Mouse (Mus musculus): ENCODE measurements around the gene Slc25a38.

Gene Slc25a38

GRCm38 (mm10) chr9:120135454-120135853 lies 25.3 kb downstream of the Slc25a38 start:
- no peak for DNase-seq (ENCODE audit: extremely low spot score, low read depth, low spot score)

DNA sequence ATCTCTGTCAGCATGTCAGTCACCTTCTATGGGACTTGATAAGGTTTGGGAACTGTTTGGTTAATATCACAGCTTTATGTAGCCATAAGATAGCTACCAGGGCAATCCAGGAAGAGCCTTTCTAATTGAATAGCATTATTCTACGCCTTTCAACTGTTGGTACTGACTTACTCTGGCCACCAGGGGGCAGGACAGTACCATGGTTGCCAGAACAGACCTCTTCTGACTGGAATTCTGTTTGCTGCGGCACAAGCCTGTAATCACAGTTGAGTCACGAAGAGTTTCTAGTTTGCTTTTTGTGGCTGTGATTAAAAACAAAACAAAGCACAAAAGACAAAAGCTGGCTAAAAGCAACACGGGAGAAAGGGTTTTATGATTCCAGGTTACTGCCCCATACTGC lies 30.5 kb downstream of the Slc25a38 start:
- peak; percentile 49 for DNase-seq (ENCODE audit: extremely low spot score, low read depth, low spot score)

GRCm38 (mm10) chr9:120144474-120144873 lies 34.3 kb downstream of the Slc25a38 start:
- DNase-seq (ENCODE audit: extremely low spot score, low read depth, low spot score) = no peak

- no peak for DNase-seq (ENCODE audit: extremely low spot score, low read depth, low spot score)
Measured at GRCm38 (mm10) chr9:120149222-120149828, 39.2 kb downstream of the Slc25a38 start, which contains the start of gene Mobp. Mobp (plus strand) TSS chr9:120149707.

DNA sequence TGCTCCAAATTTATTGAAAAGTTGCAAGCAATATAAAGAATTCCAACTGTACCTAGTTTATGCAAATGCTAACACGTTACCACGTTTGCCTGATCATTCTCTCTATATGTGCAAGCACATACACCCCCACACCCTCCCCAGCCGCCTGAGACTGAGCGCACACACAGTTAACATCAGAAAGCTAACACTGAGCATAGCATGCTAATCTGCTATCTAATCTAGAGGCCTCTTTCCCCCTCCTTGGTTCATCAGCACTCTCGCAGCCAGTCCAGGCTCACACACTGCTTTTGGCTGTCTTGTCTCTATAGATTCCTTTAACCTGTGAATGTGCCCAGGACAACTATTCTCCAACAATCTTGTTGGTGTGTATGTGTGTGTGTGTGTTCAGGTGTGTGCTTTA lies 41.0 kb downstream of the Slc25a38 start:
- no peak for DNase-seq (ENCODE audit: extremely low spot score, low read depth, low spot score)

GRCm38 (mm10) chr9:120151906-120152399 lies 41.8 kb downstream of the Slc25a38 start:
- no peak for DNase-seq (ENCODE audit: extremely low spot score, low read depth, low spot score)

DNA sequence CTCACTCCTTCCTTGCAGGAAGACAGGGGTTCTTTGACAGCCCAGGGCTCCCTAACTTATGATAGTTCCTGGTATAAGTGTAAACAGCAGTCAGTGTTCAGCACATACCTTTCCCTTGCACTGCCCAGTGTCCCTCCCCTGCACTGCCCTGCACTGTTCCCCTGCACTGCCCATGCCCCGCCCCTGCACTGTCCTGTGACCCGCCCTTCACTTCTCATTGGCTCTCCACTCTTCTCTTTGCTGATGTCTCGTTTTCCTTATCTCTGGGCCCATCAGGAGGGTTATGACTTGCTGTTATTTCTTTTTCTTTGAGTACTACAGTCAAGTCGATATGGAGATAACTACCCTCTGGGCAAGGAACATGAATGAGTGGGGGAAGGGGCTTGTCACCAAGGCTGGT lies 47.9 kb downstream of the Slc25a38 start:
- DNase-seq (ENCODE audit: extremely low spot score, low read depth, low spot score) = no peak

DNA sequence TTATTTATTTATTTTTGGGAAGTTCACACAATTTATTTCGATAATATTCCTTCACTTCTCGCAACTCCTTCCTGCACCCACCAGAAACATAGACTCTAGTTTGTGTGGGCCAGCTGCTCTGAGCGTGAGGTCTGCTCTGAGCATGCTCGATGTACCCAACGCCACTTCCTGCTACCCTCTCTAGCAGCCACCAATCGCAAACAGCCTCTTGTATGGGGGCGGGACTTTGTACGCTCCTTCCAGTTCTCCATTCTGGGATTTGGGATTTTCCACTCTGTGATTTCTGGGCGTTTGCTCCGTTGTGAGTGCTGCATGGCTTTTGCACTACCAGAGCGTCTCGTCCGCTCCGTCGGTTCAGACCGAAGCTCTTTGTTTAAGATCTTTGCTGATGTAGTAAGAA lies 53.7 kb downstream of the Slc25a38 start:
- no peak for DNase-seq (ENCODE audit: extremely low spot score, low read depth, low spot score)

DNA sequence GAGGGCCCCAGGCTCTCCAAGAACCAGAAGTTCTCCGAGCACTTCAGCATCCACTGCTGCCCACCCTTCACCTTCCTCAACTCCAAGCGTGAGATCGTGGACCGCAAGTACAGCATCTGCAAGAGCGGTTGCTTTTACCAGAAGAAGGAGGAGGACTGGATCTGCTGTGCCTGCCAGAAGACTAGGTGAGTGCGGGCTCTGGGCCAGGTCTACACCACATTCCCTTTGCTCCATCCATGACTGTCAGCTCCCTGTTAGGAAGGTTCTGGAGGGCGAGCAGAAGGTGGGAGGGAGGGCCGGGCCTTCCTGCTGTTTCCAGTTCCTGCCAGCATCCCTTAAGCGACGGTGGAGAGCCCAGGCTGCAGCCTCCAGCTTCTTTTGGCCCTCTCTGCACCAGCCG lies 57.7 kb downstream of the Slc25a38 start:
- DNase-seq (ENCODE audit: extremely low spot score, low read depth, low spot score) = no peak

GRCm38 (mm10) chr9:120171295-120171694 lies 61.1 kb downstream of the Slc25a38 start:
- no peak for DNase-seq (ENCODE audit: extremely low spot score, low read depth, low spot score)
